ENCODE assay signal across 8 mouse cellular contexts in genomic region chr12:11150192-11150935, GRCm38 (mm10). TPM values are rescaled to one million over a fixed set of nuclear protein-coding genes. Genes with fewer than 3 reads are reported as not detected.
DNase-seq lines count a peak whose midpoint lies in the region; ATAC-seq and TF ChIP-seq lines count a peak whose summit lies in the region.

No protein-coding gene starts in this region.

- DNase-seq in neural tube, embryonic 11.5 days (ENCODE audit: low spot score), result peak; percentile 66
- DNase-seq in neural tube, embryonic 10.5 days (ENCODE audit: extremely low spot score, low spot score), result no peak
- DNase-seq in embryonic facial prominence, embryonic 10.5 days (ENCODE audit: low spot score), result peak; percentile 71
- DNase-seq in heart, adult 18-20 months, result peak; percentile 39 to 46
- DNase-seq in kidney, adult 2 months, result peak; percentile 54
- DNase-seq in ovary, postnatal 14 days (ENCODE audit: low spot score), result peak; percentile 35
- DNase-seq in B cell, adult 2 months, result no peak

- ATAC-seq in neural tube, embryonic 11.5 days (ENCODE audit: insufficient read depth, low FRiP score, low TSS enrichment), result peak; percentile 79
- ATAC-seq in liver, embryonic 16.5 days (ENCODE audit: low read depth), result no peak

- H3K36me3 ChIP-seq in neural tube, embryonic 11.5 days (ENCODE audit: control insufficient read depth, insufficient read depth, low read length), result no peaks in the 10 kb centered on the region
- H3K36me3 ChIP-seq in embryonic facial prominence, embryonic 10.5 days (replicated peaks), result no peaks in the 10 kb centered on the region
- H3K36me3 ChIP-seq in kidney, adult 2 months (ENCODE audit: control insufficient read depth, insufficient read depth, low read length), result no peaks in the 10 kb centered on the region
- H3K36me3 ChIP-seq in liver, embryonic 16.5 days (ENCODE audit: control insufficient read depth, insufficient read depth), result no peaks in the 10 kb centered on the region

- no peak for TF ChIP-seq CTCF in kidney, adult 2 months (conservative IDR thresholded peaks at IDR 0.05; ENCODE audit: insufficient read depth, insufficient read length, low read depth, low read length)

- H3K4me2 ChIP-seq in neural tube, embryonic 11.5 days (ENCODE audit: low read depth), result peak overlapping the region; percentile 96
- H3K4me2 ChIP-seq in liver, embryonic 16.5 days (ENCODE audit: low read depth, low read length), result peak overlapping the region; percentile 54

- peak overlapping the region; percentile 48 for H3K4me3 ChIP-seq in neural tube, embryonic 11.5 days (ENCODE audit: low read depth, low read length)
- H3K4me3 ChIP-seq in embryonic facial prominence, embryonic 10.5 days, result peak overlapping the region; percentile 65
- peak overlapping the region; percentile 74 for H3K4me3 ChIP-seq in kidney, adult 2 months (ENCODE audit: insufficient read depth, low read depth, low read length)
- H3K4me3 ChIP-seq in liver, embryonic 16.5 days (ENCODE audit: low read depth, low read length), result peak overlapping the region; percentile 44

- H3K4me1 ChIP-seq in neural tube, embryonic 11.5 days (ENCODE audit: control insufficient read depth, insufficient read depth, low read length), result peaks cover 10% of the 10 kb centered on the region
- peaks cover 20% of the 10 kb centered on the region for H3K4me1 ChIP-seq in embryonic facial prominence, embryonic 10.5 days
- 0 out of 2 replicates have a peak, but pooled peaks cover 4% of the 10 kb centered on the region for H3K4me1 ChIP-seq in kidney, adult 2 months (ENCODE audit: control insufficient read depth, insufficient read depth, low read length)
- no peaks in the 10 kb centered on the region for H3K4me1 ChIP-seq in liver, embryonic 16.5 days (ENCODE audit: control insufficient read depth, low read depth, low read length)

- TF ChIP-seq POLR2A in kidney, adult 2 months (IDR thresholded peaks at IDR 0.05; ENCODE audit: low read depth, low read length), result no peak

- H3K9me3 ChIP-seq in neural tube, embryonic 11.5 days (ENCODE audit: control insufficient read depth, low read length), result no peaks in the 10 kb centered on the region
- H3K9me3 ChIP-seq in embryonic facial prominence, embryonic 10.5 days, result no peaks in the 10 kb centered on the region
- H3K9me3 ChIP-seq in liver, embryonic 16.5 days (replicated peaks; ENCODE audit: control insufficient read depth, low read length), result no peaks in the 10 kb centered on the region

- under 1% methylated on average over 64 of the region's 66 CpGs for WGBS in neural tube, embryonic 11.5 days
- under 1% methylated on average over 66 of the region's 66 CpGs for WGBS in embryonic facial prominence, embryonic 10.5 days
- WGBS in kidney, adult 2 months, result 2% methylated on average over 66 of the region's 66 CpGs
- WGBS in liver, embryonic 16.5 days (ENCODE audit: insufficient replicate concordance), result under 1% methylated on average over 62 of the region's 66 CpGs

- H3K27ac ChIP-seq in neural tube, embryonic 11.5 days (ENCODE audit: low read depth, low read length), result no peak overlapping the region
- no peak overlapping the region; the same call in 1 of the 2 replicates for H3K27ac ChIP-seq in embryonic facial prominence, embryonic 10.5 days (replicated peaks)
- no peak overlapping the region for H3K27ac ChIP-seq in kidney, adult 2 months (ENCODE audit: insufficient read depth, low read depth, low read length)
- no peak overlapping the region for H3K27ac ChIP-seq in liver, embryonic 16.5 days (ENCODE audit: low read length)

- H3K9ac ChIP-seq in neural tube, embryonic 11.5 days (ENCODE audit: low read length), result peak overlapping the region; percentile 50
- H3K9ac ChIP-seq in liver, embryonic 16.5 days (ENCODE audit: low read depth, low read length), result no peak overlapping the region

- H3K27me3 ChIP-seq in neural tube, embryonic 11.5 days (ENCODE audit: control insufficient read depth, insufficient read depth, low read length), result peaks cover 34% of the 10 kb centered on the region
- peaks cover 58% of the 10 kb centered on the region for H3K27me3 ChIP-seq in embryonic facial prominence, embryonic 10.5 days (replicated peaks; ENCODE audit: low read depth, poor library complexity, severe bottlenecking)
- H3K27me3 ChIP-seq in kidney, adult 2 months (replicated peaks; ENCODE audit: control insufficient read depth, insufficient read depth, low read length), result no peaks in the 10 kb centered on the region; the same call in 1 of the 2 replicates
- H3K27me3 ChIP-seq in liver, embryonic 16.5 days (ENCODE audit: control insufficient read depth, insufficient read depth, low read depth, low read length), result peaks cover 37% of the 10 kb centered on the region

RNA-seq across cellular contexts. Expression of gene Kcns3, which starts 0.5 kb away (rescaled TPM):
- polyA plus RNA-seq in neural tube, embryonic 11.5 days (2014; fragmentation: Nextera tagmentation; extraction: Ambion mirVana), result 0.70 and 0.99 TPM in 2 replicates
- 0.11 and 0.30 TPM in 2 replicates for polyA plus RNA-seq in embryonic facial prominence, embryonic 10.5 days (2016; fragmentation: Nextera tagmentation; extraction: Ambion mirVana)
- total RNA-seq in heart, adult 18-20 months (2021), result under 1 TPM; 0.84 to 0.90 TPM
- 2.3 and 2.5 TPM in 2 replicates for polyA plus RNA-seq in kidney, adult 2 months (2012; rRNA removed)
- polyA plus RNA-seq in liver, embryonic 16.5 days (2015; fragmentation: Nextera tagmentation; extraction: Ambion mirVana), result 0.09 and 0.15 TPM in 2 replicates

RNA-seq across cellular contexts. Expression of gene Msgn1, which starts 58.4 kb away (rescaled TPM):
- polyA plus RNA-seq in neural tube, embryonic 11.5 days (2014; fragmentation: Nextera tagmentation; extraction: Ambion mirVana), result not detected in 2 replicates
- not detected in 2 replicates for polyA plus RNA-seq in embryonic facial prominence, embryonic 10.5 days (2016; fragmentation: Nextera tagmentation; extraction: Ambion mirVana)
- not detected for total RNA-seq in heart, adult 18-20 months (2021)
- not detected in 2 replicates for polyA plus RNA-seq in kidney, adult 2 months (2012; rRNA removed)
- polyA plus RNA-seq in liver, embryonic 16.5 days (2015; fragmentation: Nextera tagmentation; extraction: Ambion mirVana), result not detected in 2 replicates

Comparison
In these comparisons a context has a peak if more than half of its experiments do, and no peak if none do; other contexts are left out.
1. DNase-seq: peak in neural tube, embryonic 11.5 days (single experiment), embryonic facial prominence, embryonic 10.5 days (single experiment), heart, adult 18-20 months (2 of 2), kidney, adult 2 months (single experiment) and ovary, postnatal 14 days (single experiment); none in neural tube, embryonic 10.5 days (single experiment) and B cell, adult 2 months (0 of 2).
2. Peak in every context shown above with its lines, with median percentiles within 50 percentile points of each other: H3K4me3 ChIP-seq.